Mouse (Mus musculus): ENCODE data around the gene Rhbdf2. TPM values are rescaled to one million over a fixed set of nuclear protein-coding genes. Genes with fewer than 3 reads are reported as not detected.

Rhbdf2 gene
- total and polyA plus RNA-seq, 2 experiments from 2014 or later = 6.1 to 19.0 TPM

DNA sequence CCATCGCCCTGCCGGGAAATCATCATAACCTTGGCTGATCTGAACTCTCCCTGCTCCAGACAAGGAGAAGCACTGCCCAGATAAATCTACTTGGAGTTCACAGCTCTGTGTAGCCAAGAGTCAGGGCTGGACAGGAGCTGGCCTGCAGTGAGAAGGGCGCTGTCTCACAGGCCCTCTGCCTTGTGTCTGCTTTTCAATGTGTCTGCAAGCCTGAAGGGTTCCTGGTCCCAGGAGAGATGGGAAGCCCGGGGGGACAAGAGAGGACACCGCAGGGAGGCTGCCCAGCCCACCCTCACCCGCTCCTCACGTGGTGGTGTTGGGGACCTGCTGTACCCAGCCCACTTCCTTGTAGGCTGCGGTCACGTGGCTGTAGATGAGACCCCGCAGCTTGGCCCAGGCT, 22.2 kb upstream of the Rhbdf2 start:
- no peak for TF ChIP-seq CTCF (IDR thresholded peaks at IDR 0.05; ENCODE audit: low read depth)
- DNase-seq (ENCODE audit: low spot score) = no peak
- no peak; the same call in 1 of the 2 replicates for ATAC-seq (ENCODE audit: insufficient read depth, low read depth)
- 67% methylated on average over 10 of the region's 10 CpGs for WGBS
- Histone ChIP-seq H3K9ac (replicated peaks; ENCODE audit: low read depth, low read length) (no peak overlapping the region), H3K36me3 (replicated peaks; ENCODE audit: control insufficient read depth, insufficient read depth, low read length) (no peaks in the 10 kb centered on the region), H3K4me1 (ENCODE audit: control insufficient read depth, insufficient read depth) (peaks cover 2% of the 10 kb centered on the region; the same call in 1 of the 2 replicates), H3K27ac (ENCODE audit: low read depth) (peak overlapping the region; percentile 73), H3K27me3 (ENCODE audit: control insufficient read depth, insufficient read depth, low read length) (peaks cover 41% of the 10 kb centered on the region), H3K4me3 (ENCODE audit: low read depth, low read length) (no peak overlapping the region), H3K4me2 (ENCODE audit: low read depth, low read length) (no peak overlapping the region), H3K9me3 (replicated peaks; ENCODE audit: control insufficient read depth, low read length) (no peaks in the 10 kb centered on the region)

DNA sequence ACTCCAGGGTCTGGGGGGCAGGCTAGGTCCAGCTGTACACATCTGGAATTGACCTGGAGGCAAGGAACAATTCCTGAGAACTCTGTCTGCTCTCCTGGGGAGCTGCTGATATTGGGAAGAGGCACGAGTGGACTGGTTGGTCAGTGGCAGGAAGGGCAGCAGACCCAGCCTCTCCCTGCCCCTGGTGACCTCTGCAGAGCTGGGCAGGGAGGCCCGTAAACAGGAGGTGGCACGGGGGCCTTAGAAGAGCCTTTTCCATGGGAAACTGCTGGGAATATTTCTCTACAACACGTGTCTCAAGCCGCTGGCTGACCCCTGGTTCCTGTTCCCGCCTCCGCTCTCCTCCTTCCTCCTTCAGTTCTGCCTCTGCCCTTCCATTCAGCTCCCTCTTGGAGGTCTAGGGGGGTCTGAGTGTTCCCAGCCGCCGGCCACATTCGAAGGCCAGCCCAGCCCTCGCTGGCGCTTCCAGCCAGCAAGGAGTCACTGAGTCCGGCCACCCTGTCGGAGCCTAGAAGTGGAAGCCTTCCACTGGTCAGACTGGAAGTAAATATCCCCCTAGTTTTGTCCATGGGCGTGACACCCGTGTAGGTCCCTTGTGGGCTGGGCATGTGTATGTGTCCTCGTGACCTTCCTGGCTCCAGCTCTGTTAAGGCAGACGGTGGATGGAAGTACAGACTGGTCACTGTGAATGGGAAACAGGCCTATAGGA, 21.5 kb upstream of the Rhbdf2 start:
- H3K9ac ChIP-seq (replicated peaks; ENCODE audit: low read depth, low read length) = no peak overlapping the region
- DNase-seq (ENCODE audit: low spot score) = peak; percentile 46
- H3K27me3 ChIP-seq (ENCODE audit: control insufficient read depth, insufficient read depth, low read length) = peaks cover 41% of the 10 kb centered on the region
- H3K4me3 ChIP-seq (ENCODE audit: low read depth, low read length) = no peak overlapping the region
- H3K27ac ChIP-seq (ENCODE audit: low read depth) = peak overlapping the region; percentile 73
- H3K4me2 ChIP-seq (ENCODE audit: low read depth, low read length) = no peak overlapping the region
- no peak for TF ChIP-seq CTCF (IDR thresholded peaks at IDR 0.05; ENCODE audit: low read depth)
- TF ChIP-seq EP300 (IDR thresholded peaks at IDR 0.05; ENCODE audit: low read depth) = no peak
- no peaks in the 10 kb centered on the region for H3K36me3 ChIP-seq (replicated peaks; ENCODE audit: control insufficient read depth, insufficient read depth, low read length)
- ATAC-seq (ENCODE audit: insufficient read depth, low read depth) = peak; percentile 43
- H3K4me1 ChIP-seq (ENCODE audit: control insufficient read depth, insufficient read depth) = no peaks in the 10 kb centered on the region
- H3K9me3 ChIP-seq (replicated peaks; ENCODE audit: control insufficient read depth, low read length) = no peaks in the 10 kb centered on the region
- 48% methylated on average over 18 of the region's 18 CpGs for WGBS

DNA sequence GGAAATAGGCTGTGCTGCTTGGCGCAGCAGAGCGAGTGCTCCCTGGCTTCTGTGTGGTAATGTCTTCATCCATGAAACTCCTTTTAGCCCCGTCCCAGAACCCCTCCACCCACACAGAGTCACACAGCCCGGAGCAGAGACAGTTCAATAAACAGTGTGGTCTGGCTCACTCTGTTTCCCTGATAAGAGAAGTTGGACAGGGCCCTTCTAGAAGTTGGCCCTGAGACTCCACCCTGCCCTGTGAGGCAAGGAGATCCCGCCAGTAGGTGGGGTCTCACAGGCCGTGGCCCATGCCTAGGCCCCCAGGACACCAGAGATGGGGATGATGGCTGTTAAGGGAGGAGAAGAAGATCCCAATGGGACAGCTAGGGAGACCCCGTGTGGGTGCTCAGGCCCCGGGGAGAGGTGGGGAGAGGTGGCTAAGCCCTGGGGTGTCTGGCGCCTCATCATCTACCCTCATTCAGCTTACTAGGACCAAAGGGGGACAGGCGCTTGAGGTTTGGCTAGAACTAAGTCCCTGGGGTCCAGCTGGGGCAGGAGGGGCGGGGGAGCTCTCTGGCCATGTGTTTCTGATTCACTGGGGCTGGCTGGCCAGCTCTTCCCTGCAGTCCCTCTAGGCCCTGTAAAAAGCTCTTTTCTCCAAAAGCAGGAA, 20.6 kb upstream of the Rhbdf2 start:
- ATAC-seq (ENCODE audit: insufficient read depth, low read depth) (peak; percentile 33), DNase-seq (ENCODE audit: low spot score) (peak; percentile 54)
- no peaks in the 10 kb centered on the region for H3K36me3 ChIP-seq (replicated peaks; ENCODE audit: control insufficient read depth, insufficient read depth, low read length)
- H3K4me1 ChIP-seq (ENCODE audit: control insufficient read depth, insufficient read depth) = no peaks in the 10 kb centered on the region
- peak; percentile 15; the same call in 1 of the 2 replicates for TF ChIP-seq CTCF (IDR thresholded peaks at IDR 0.05; ENCODE audit: low read depth)
- TF ChIP-seq EP300 (IDR thresholded peaks at IDR 0.05; ENCODE audit: low read depth) = no peak
- peaks cover 33% of the 10 kb centered on the region for H3K27me3 ChIP-seq (ENCODE audit: control insufficient read depth, insufficient read depth, low read length)
- H3K4me2 ChIP-seq (ENCODE audit: low read depth, low read length) = no peak overlapping the region
- 55% methylated on average over 10 of the region's 11 CpGs for WGBS
- no peak overlapping the region for H3K4me3 ChIP-seq (ENCODE audit: low read depth, low read length)
- H3K9me3 ChIP-seq (replicated peaks; ENCODE audit: control insufficient read depth, low read length) = no peaks in the 10 kb centered on the region
- H3K9ac ChIP-seq (replicated peaks; ENCODE audit: low read depth, low read length) = no peak overlapping the region
- H3K27ac ChIP-seq (ENCODE audit: low read depth) = peak overlapping the region; percentile 67

DNA sequence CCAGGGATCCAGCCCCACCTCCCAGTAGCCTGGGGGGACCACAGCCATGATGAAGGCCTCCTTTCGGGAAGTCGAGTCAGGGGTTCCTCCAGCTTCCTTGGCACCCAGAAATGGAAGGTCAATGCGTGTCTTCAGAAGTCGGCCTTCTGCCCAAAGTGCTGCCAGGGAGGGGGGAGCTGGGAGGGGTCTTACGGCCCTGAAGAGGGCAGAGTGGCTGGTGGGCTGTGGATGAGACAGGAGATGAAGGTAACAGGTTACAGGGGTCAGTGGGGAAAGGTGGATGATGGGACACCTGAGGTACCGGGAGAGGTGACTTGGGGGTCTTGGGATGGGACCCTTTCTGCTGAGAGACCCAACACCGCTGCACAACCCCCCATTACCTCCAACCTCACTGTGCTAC, 20.0 kb upstream of the Rhbdf2 start:
- Histone ChIP-seq H3K27ac (ENCODE audit: low read depth) (no peak overlapping the region; the same call in 1 of the 2 replicates), H3K9ac (replicated peaks; ENCODE audit: low read depth, low read length) (no peak overlapping the region), H3K9me3 (replicated peaks; ENCODE audit: control insufficient read depth, low read length) (no peaks in the 10 kb centered on the region), H3K27me3 (ENCODE audit: control insufficient read depth, insufficient read depth, low read length) (peaks cover 26% of the 10 kb centered on the region), H3K4me3 (ENCODE audit: low read depth, low read length) (no peak overlapping the region), H3K4me2 (ENCODE audit: low read depth, low read length) (no peak overlapping the region), H3K4me1 (ENCODE audit: control insufficient read depth, insufficient read depth) (no peaks in the 10 kb centered on the region), H3K36me3 (replicated peaks; ENCODE audit: control insufficient read depth, insufficient read depth, low read length) (no peaks in the 10 kb centered on the region)
- no peak for TF ChIP-seq EP300 (IDR thresholded peaks at IDR 0.05; ENCODE audit: low read depth)
- TF ChIP-seq CTCF (IDR thresholded peaks at IDR 0.05; ENCODE audit: low read depth) = no peak
- DNase-seq (ENCODE audit: low spot score) (no peak), ATAC-seq (ENCODE audit: insufficient read depth, low read depth) (no peak)
- 86% methylated on average over 7 of the region's 7 CpGs for WGBS

DNA sequence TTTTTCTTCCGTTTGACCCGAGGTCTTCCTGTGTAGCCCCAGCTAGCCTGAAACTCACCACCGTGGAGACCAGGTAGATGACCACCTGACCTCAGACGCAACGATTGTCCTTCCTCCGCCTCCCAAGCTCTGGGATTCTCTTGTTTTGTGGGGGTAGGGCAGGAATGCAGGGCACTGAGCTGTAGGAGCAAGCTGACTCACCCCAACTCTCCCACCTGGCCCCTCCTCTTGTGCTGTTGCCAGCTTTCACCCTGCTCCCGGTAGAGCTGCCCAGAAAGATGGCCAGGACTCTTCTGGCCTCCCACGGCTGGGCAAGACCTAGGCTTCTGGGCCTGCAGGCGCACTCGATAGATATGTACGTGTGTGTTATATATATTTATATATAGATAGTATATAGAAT, 19.3 kb upstream of the Rhbdf2 start:
- H3K27me3 ChIP-seq (ENCODE audit: control insufficient read depth, insufficient read depth, low read length) = peaks cover 19% of the 10 kb centered on the region
- no peak overlapping the region for H3K4me3 ChIP-seq (ENCODE audit: low read depth, low read length)
- DNase-seq (ENCODE audit: low spot score) = no peak
- H3K27ac ChIP-seq (ENCODE audit: low read depth) = no peak overlapping the region
- 67% methylated on average over 11 of the region's 11 CpGs for WGBS
- TF ChIP-seq EP300 (IDR thresholded peaks at IDR 0.05; ENCODE audit: low read depth) (no peak), CTCF (IDR thresholded peaks at IDR 0.05; ENCODE audit: low read depth) (no peak)
- no peak for ATAC-seq (ENCODE audit: insufficient read depth, low read depth)
- no peaks in the 10 kb centered on the region for H3K4me1 ChIP-seq (ENCODE audit: control insufficient read depth, insufficient read depth)
- H3K9ac ChIP-seq (replicated peaks; ENCODE audit: low read depth, low read length) = no peak overlapping the region
- H3K36me3 ChIP-seq (replicated peaks; ENCODE audit: control insufficient read depth, insufficient read depth, low read length) = no peaks in the 10 kb centered on the region
- H3K9me3 ChIP-seq (replicated peaks; ENCODE audit: control insufficient read depth, low read length) = no peaks in the 10 kb centered on the region
- no peak overlapping the region for H3K4me2 ChIP-seq (ENCODE audit: low read depth, low read length)
